Mouse (Mus musculus): Measurements from ENCODE around the gene Sirt7.

The Sirt7 gene

GRCm38 (mm10) chr11:120582268-120582981 is 42.6 kb downstream of the Sirt7 start:
- DNase-seq (ENCODE audit: low spot score) = peak; percentile 37

- peak; percentile 83 for DNase-seq (ENCODE audit: low spot score)
Measured at GRCm38 (mm10) chr11:120581490-120582267, 43.4 kb downstream of the Sirt7 start, which contains the start of gene Arhgdia. Gene Arhgdia (minus strand): TSS chr11:120581624.

- no peak for DNase-seq (ENCODE audit: low spot score)
Measured at GRCm38 (mm10) chr11:120580871-120581331, 44.1 kb downstream of the Sirt7 start.

- no peak for DNase-seq (ENCODE audit: low spot score)
Measured at GRCm38 (mm10) chr11:120580190-120580589, 44.9 kb downstream of the Sirt7 start.

- peak; percentile 66 for DNase-seq (ENCODE audit: low spot score)
Measured at GRCm38 (mm10) chr11:120579316-120580107, 45.5 kb downstream of the Sirt7 start.

- no peak for DNase-seq (ENCODE audit: low spot score)
Measured at GRCm38 (mm10) chr11:120578694-120579243, 46.3 kb downstream of the Sirt7 start.

- DNase-seq (ENCODE audit: low spot score) = no peak
Measured at GRCm38 (mm10) chr11:120578024-120578693, 46.9 kb downstream of the Sirt7 start.

- DNase-seq (ENCODE audit: low spot score) = peak; percentile 63
Measured at GRCm38 (mm10) chr11:120577211-120578023, 47.6 kb downstream of the Sirt7 start.

GRCm38 (mm10) chr11:120576365-120576981 is 48.6 kb downstream of the Sirt7 start:
- no peak for DNase-seq (ENCODE audit: low spot score)

GRCm38 (mm10) chr11:120575940-120576339 is 49.1 kb downstream of the Sirt7 start:
- no peak for DNase-seq (ENCODE audit: low spot score)

GRCm38 (mm10) chr11:120575046-120575445 is 50.0 kb downstream of the Sirt7 start:
- no peak for DNase-seq (ENCODE audit: low spot score)

- DNase-seq (ENCODE audit: low spot score) = no peak
Measured at GRCm38 (mm10) chr11:120574278-120574600, 50.8 kb downstream of the Sirt7 start.

GRCm38 (mm10) chr11:120573585-120574277 is 51.3 kb downstream of the Sirt7 start:
- no peak for DNase-seq (ENCODE audit: low spot score)

GRCm38 (mm10) chr11:120572752-120573584 is 52.1 kb downstream of the Sirt7 start, which contains the start of gene P4hb:
Gene P4hb (minus strand): TSS chr11:120573253.
- DNase-seq (ENCODE audit: low spot score) = peak; percentile 99

- no peak for DNase-seq (ENCODE audit: low spot score)
Measured at GRCm38 (mm10) chr11:120572417-120572751, 52.7 kb downstream of the Sirt7 start.

- no peak for DNase-seq (ENCODE audit: low spot score)
Measured at GRCm38 (mm10) chr11:120571754-120572416, 53.2 kb downstream of the Sirt7 start.

- DNase-seq (ENCODE audit: low spot score) = no peak
Measured at GRCm38 (mm10) chr11:120571122-120571521, 53.9 kb downstream of the Sirt7 start.

Measured in adipocyte (in vitro differentiated cells).